Mouse (Mus musculus): ENCODE measurements around the gene Cacna1d. TPM values are rescaled to one million over a fixed set of nuclear protein-coding genes. Genes with fewer than 3 reads are reported as not detected.
A peak's percentile ranks its signal among the peaks of the same experiment; 100 is the strongest.

The Cacna1d gene
- total RNA-seq, 4 experiments from 2014 or later = 45.2 to 48.8 (median 46.9) TPM

GRCm38 (mm10) chr14:30171008-30171407, 320.2 kb downstream of the Cacna1d start:
- DNase-seq (ENCODE audit: low spot score in 2 of 2) = no peak

DNA sequence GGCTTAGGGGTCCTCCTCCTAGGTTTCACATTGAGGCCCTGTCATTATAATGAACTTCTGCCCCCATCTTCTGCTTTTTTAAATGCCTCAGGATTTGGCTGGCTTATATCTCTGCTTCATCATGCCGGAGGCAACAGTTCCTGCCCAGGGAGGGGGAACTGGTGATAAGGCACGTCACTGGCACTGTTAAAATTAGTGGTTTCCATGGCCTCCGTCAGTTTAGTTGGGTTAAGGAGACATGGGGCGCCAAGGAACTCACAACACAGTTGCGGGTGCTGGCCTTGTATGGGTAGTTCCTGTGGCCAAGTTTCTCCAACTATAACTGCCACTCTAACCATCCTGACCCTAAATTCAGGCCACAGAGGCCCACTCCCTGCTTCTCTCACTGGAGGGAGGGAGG, 321.8 kb downstream of the Cacna1d start:
- DNase-seq (ENCODE audit: low spot score in 2 of 2) = no peak

GRCm38 (mm10) chr14:30168902-30169301, 322.4 kb downstream of the Cacna1d start:
- no peak for DNase-seq (ENCODE audit: low spot score in 2 of 2)

DNA sequence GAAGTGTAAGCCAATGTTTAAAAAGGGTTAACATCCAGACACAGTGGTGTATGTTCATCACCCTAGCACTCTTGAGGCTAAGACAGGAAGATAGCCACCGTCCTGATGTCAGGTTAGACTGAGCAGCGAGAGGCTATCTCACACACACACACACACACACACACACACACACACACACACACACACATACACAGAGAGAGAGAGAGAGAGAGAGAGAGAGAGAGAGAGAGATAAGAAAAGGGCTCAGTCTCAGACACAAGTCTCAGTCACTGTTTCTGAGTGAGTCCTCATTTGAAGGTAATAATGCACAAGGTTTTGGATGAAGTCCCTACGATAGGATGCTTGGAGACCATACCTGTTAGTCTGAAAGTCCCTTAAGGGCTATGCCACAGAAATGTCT, 322.9 kb downstream of the Cacna1d start:
- DNase-seq (ENCODE audit: low spot score in 2 of 2) = no peak

DNA sequence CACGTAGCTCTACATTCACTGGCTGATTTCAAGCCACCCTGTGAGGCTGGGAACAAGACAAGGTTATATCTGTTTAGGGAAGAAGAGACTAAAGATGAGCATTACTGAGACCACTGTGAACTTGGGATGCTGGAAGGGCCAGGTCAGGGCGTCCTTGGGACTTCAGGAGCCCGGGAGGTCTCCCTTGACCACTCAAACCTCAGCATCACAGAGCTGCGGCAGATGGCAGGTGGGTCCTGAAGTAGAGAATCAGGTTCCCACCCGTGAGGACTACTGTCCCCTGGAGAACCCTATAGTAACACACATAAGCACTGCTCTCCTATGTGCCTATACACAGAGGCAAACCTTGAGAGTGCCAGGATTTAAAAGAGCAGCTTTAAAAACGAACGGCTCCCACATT, 323.6 kb downstream of the Cacna1d start:
- DNase-seq (ENCODE audit: low spot score in 2 of 2) = no peak

DNA sequence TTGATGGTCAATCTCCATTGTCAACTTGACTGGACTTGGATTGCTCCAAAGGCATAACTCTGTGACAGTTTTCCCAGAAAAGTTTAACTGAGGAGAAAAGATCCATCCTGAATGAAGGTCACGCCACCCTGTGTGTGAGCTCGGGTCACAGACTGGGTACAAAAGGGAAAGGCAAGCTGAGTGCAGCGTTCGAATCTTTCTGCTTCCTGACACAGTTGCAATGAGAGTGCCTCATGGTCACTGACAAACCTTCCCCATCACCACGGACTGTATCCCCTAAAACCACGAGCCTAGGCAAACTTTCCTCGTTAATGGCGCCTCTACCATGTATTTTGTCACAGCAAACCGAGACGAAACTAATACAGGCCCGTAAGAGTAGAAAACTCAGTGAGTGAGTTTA, 325.2 kb downstream of the Cacna1d start:
- DNase-seq (ENCODE audit: low spot score in 2 of 2) = no peak

- DNase-seq (ENCODE audit: low spot score in 2 of 2) = peak in 1 of 2 experiments; percentile 64
These were observed 327.2 kb downstream of the Cacna1d start for GRCm38 (mm10) chr14:30163733-30164708.

GRCm38 (mm10) chr14:30147774-30148173, 343.5 kb downstream of the Cacna1d start:
- no peak for DNase-seq (ENCODE audit: low spot score in 2 of 2)

DNA sequence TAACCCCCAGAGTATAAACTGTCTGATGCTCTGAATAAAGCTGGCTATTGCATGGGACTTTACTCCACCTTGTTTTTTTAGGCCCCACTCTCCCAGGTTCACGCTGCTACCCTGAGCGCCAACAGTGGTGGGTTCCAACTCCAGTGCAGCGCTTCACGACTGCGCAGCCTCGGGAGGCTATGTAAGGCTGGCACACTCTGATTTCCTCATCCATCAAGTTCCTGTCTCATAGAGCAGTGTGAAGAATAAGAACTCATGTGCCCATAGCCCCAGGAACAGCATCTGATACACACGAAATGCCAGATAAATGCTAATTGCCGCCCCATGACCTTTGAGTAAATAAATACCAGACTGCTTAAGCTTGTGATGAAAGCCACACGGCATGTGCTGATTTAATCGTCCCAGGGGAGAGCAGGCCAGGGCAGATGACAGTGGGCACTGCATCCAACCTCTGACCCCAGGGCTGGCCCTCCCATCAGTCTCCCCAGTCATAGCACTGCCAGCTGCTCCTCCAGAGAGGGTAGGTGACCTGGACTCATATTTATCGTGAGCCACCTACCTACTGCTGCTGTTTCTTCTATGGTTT, 352.8 kb downstream of the Cacna1d start:
- DNase-seq (ENCODE audit: low spot score in 2 of 2) = no peak

DNA sequence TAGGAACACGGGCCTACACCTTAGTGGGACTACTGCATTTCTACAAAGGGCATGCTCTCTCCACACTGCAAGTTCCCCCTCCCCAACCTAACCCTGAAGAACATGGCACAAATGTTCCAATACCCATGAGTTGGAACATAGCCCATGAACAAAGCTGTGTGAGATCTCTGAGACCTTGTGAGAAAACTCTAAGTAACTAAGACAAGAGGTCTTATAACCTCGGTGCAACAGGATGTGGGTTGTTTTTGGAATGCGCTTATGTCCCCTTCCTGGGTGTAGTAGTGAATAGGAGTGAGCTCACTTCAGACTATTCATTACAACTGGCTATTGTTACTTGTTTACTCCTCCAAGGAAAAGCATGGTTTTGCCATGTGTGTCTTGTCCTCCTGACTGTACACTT, 353.3 kb downstream of the Cacna1d start:
- DNase-seq (ENCODE audit: low spot score in 2 of 2) = no peak

DNA sequence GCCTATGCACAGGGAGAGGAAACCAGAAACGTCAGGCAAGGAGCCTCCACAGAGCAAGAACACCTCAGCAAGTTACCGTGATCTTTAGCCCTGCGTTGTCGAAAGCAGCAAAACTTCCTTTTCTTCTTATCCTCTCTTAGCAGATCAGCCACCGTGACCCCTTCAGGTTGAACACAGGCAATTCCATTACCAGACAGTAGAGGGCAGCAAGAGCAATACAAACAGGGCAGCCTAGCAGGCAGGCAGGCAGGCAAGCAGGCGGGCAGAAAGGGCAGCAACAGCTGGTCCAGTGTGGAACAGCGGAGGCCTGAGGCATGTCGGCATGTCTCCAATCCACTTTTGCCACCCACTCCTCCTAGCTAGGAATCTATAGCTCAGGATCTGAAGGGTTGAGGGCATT, 354.3 kb downstream of the Cacna1d start:
- peak; percentile 65 to 69 for DNase-seq (ENCODE audit: low spot score in 2 of 2)

- no peak for DNase-seq (ENCODE audit: low spot score in 2 of 2)
These were observed 355.9 kb downstream of the Cacna1d start for GRCm38 (mm10) chr14:30135351-30135750.

DNA sequence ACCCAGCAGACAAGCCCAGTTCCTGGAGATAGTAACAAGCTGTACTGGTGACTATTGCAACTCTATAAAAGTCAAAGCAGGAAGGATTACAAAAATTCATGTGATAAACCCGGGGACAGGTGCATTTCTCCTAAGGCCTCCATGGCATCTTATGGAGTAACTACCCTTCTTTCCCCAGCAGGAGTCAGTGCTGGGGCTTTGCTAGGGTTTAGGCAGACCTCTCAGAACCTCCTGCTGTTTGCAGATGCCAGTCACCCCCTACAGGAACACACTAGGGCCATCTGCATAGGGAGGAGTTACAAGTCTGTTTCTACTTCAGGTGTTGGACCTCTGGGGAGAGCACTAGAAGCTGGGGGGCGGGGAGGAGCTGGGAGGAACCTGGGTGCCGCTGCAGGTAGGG, 357.6 kb downstream of the Cacna1d start:
- no peak for DNase-seq (ENCODE audit: low spot score in 2 of 2)

GRCm38 (mm10) chr14:30131256-30131655, 360.0 kb downstream of the Cacna1d start:
- DNase-seq (ENCODE audit: low spot score in 2 of 2) = no peak

DNA sequence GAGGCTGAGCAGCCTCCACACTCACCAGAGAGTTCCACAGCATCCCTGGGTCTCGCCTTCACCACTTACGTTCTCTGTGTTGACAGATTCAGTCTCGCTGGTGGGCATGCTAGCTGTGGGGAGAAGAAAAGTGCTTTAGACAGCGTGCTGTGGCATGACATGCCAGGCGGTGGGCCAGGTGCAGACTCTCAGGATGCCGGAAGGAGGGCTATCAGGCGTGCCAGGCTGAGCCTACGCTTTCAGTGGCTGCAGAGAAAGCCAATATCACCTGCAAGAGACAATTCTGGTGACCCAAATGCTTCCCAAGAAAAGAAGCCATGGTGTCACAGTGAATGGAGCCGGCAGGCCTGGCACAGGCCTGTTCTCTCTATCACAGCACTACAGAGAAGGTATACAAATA, 361.2 kb downstream of the Cacna1d start:
- DNase-seq (ENCODE audit: low spot score in 2 of 2) = no peak

DNA sequence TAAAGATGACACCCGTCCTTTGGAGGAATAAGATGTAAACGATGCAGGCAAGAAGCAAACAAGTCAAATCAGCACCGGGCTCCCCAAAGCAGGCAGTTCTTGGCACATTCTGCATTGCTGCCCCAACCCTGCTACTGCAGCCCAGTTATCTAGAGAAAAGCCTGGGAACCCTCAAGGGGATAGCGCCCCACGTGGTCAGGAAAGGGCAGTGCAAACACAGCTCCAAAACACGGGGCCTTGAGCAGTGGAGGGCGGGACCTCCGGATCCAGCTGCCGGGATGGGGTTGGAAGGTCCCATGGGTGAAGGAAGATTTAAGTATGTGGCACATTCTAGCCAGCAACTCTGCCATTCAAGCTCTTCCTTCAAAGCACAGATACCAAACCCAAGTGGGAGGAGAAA, 361.9 kb downstream of the Cacna1d start:
- DNase-seq (ENCODE audit: low spot score in 2 of 2) = no peak

DNA sequence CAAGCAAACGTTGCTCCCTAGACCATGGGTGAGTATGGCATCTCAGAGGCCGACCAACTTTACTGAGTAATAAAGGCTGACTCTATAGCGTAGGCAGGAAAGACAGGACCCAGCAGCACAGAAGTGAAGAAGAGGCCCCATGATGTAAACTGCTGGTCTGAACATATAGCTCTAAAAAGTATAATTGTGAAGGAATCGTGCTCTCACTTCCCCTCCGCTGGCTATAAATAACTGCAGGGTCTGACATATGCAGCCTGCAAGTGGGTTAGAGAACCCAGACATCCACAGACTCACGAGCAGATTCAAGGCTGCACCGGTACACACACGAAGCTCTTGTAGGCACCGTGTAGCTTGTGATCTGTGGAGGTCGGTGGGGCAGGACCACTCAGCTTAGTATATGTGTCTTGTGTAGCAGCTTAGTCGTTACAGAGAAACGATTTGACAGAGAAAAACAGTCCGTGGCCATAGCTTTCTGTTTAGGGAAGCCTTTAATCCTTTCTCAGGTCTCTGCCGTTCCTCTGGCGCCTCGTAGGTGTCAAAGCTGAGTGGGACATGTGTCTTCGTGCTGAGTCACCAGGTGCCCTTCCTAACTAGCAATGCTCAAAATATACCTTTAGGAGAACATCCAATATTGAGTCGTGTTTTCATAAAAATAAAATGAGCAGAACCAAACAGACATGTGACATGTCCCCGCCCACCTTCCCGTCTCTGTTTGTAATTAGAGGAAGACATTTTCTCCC, 366.1 kb downstream of the Cacna1d start:
- peak; percentile 29 to 85 for DNase-seq (ENCODE audit: low spot score in 2 of 2)

DNA sequence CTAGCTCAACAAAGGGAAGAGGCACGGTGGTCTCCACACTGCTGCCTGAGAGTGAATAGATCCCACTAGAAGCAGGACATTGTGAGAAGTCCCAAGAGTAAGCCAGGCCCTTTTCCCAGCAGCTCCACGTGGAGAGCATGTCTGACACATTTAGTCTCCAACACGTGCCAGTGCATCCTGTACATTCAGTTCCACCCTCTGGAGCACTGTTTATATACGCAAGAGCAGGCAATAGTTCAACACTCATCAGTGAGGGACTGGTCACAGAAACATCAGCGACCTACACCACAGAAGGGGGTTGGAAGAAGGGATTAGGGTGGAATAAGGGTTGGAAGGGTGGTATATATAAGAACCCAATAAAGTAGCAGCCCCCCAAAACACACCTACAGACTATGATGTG, 371.2 kb downstream of the Cacna1d start:
- DNase-seq (ENCODE audit: low spot score in 2 of 2) = no peak

GRCm38 (mm10) chr14:30113392-30114108, 377.7 kb downstream of the Cacna1d start:
- DNase-seq (ENCODE audit: low spot score in 2 of 2) = no peak

- no peak for DNase-seq (ENCODE audit: low spot score in 2 of 2)
These were observed 382.2 kb downstream of the Cacna1d start for GRCm38 (mm10) chr14:30109079-30109478.

DNA sequence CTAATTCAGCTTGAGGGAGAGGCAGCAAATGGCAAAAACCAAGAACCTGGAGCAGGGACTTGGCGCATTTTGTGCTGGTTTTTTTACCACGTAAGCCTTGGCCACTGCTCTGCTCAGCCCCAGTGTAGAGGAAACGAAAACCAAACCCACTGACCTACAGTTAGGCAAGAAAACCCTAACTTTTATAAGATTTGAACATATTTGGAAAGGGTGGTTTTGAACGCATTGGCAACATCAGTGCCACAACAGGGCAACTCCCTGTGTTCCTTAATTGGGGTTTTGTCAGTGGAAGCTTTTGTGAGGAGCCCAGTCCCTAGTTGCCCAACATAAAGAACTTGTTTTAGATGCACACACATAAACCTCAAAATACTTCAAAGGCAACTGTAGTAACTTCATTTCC, 384.7 kb downstream of the Cacna1d start:
- no peak for DNase-seq (ENCODE audit: low spot score in 2 of 2)
